Mouse (Mus musculus) spleen, adult 2 months (tissue): ENCODE data around the gene H2-Ab1.

Experiments used
- CTCF ChIP-seq: fragments of 200-500 bp; IDR thresholded peaks from 2 replicates; pipeline ENCODE4 v1.5.1; 2011; ENCODE audit warnings: mild to moderate bottlenecking, inconsistent platforms; ENCODE audit not compliant: insufficient read depth, insufficient read length, insufficient replicate concordance; ENCODE audit errors: extremely low read depth
- POLR2A ChIP-seq: fragments of 200-500 bp; IDR thresholded peaks from 2 replicates; pipeline ENCODE4 v1.6.1; 2011; ENCODE audit warnings: low read depth, low read length, inconsistent platforms

DNA sequence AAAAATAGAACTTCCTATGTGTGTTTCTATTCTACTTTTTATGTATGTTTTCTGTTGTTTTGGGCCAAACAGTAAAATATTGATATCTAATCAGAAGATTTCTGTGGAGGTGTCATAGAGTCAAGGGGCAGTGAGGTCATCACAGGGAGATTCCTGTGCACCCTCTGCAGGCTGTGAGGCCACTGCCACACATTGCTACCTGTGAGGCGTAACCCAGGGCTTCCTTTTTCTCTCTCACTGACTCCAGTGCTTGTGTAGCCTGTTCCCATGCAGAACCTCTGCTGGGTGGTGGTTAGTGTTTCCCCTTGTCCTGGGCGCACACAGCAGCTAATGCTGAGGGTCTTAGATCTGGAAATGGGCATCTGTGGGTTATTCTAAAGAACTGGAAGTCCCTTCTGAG lies 48.9 kb downstream of the H2-Ab1 start:
- no peak for TF ChIP-seq CTCF
- TF ChIP-seq POLR2A = peak; percentile 66
